Mouse (Mus musculus): ENCODE measurements around the gene Mup22. TPM values are rescaled to one million over a fixed set of nuclear protein-coding genes. Genes with fewer than 3 reads are reported as not detected.

Mup22 gene
- polyA plus RNA-seq (2017; shearing (Covaris generic)), result not detected

GRCm38 (mm10) chr4:60821363-60821762 is at the start of gene Mup22:
TSS of gene Mup22 (minus strand) at chr4:60821463.

Other genes with a start within 250 kb of the Mup22 start
- not detected for gene Mup10, start 239.3 kb downstream of the Mup22 start, polyA plus RNA-seq (2017; shearing (Covaris generic))
- 1 to 10 TPM in 1 of 2 experiments, not detected in 1; 1.0 TPM for gene Mup11, start 159.1 kb downstream of the Mup22 start, polyA plus RNA-seq (2017; shearing (Covaris generic))
- gene Mup12, start 80.1 kb downstream of the Mup22 start, polyA plus RNA-seq (2017; shearing (Covaris generic)), result not detected

Measured in activated CD4-positive, CD25-positive, alpha-beta regulatory T cell (primary cell).